Mouse (Mus musculus) ES-Bruce4 (cell line): ENCODE data around the gene Synrg. TPM values are rescaled to one million over a fixed set of nuclear protein-coding genes. Genes with fewer than 3 reads are reported as not detected.
A peak's percentile ranks its signal among the peaks of the same experiment; 100 is the strongest.

Experiments
- H3K27ac ChIP-seq: 2 replicates; pipeline ENCODE4 v1.5.1; 2012; ENCODE audit warnings: low read length, inconsistent platforms; ENCODE audit not compliant: insufficient read depth
- H3K27me3 ChIP-seq: 2 replicates; pipeline ENCODE4 v1.6.1; 2012; ENCODE audit warnings: mild to moderate bottlenecking, low read length, inconsistent platforms; ENCODE audit not compliant: control insufficient read depth, poor library complexity, insufficient read depth, severe bottlenecking
- H3K36me3 ChIP-seq: 2 replicates; pipeline ENCODE4 v1.6.1; 2012; ENCODE audit warnings: inconsistent platforms, mild to moderate bottlenecking, low read length, moderate library complexity; ENCODE audit not compliant: control insufficient read depth, poor library complexity, insufficient read depth, severe bottlenecking
- H3K4me1 ChIP-seq: one replicate; pipeline ENCODE4 v1.8.1; 2011; ENCODE audit warnings: low read length; ENCODE audit not compliant: control insufficient read depth, insufficient read depth
- H3K4me3 ChIP-seq: 2 replicates; pipeline ENCODE4 v1.5.1; 2011; ENCODE audit warnings: low read depth, mild to moderate bottlenecking, low read length
- H3K9ac ChIP-seq: 2 replicates; pipeline ENCODE4 v1.6.1; 2012; ENCODE audit warnings: low read depth, mild to moderate bottlenecking, inconsistent platforms; ENCODE audit not compliant: poor library complexity, severe bottlenecking
- H3K9me3 ChIP-seq: replicated peaks from 2 replicates; pipeline ENCODE4 v1.6.1; 2012; ENCODE audit warnings: mild to moderate bottlenecking, low read length, inconsistent platforms; ENCODE audit not compliant: control insufficient read depth, poor library complexity, insufficient read depth, severe bottlenecking
- CTCF ChIP-seq: IDR thresholded peaks from one replicate; pipeline ENCODE4 v1.8.1; 2011; ENCODE audit warnings: low read depth, low read length
- EP300 ChIP-seq: IDR thresholded peaks from 2 replicates; pipeline ENCODE4 v1.6.1; 2011; ENCODE audit warnings: low read depth, low read length; ENCODE audit not compliant: insufficient read depth
- POLR2A ChIP-seq: IDR thresholded peaks from one replicate; pipeline ENCODE4 v1.8.1; 2011; ENCODE audit warnings: low read length; ENCODE audit not compliant: insufficient read depth
- polyA plus RNA-seq: library from polyadenylated mRNA; stranded (reverse); fragments of >200 nt; gene quantifications from 2 replicates; pipeline ENCODE4 v1.2.4, GENCODE M21; 2011; ENCODE audit warnings: low read depth; ENCODE audit not compliant: missing spikeins, insufficient read depth, insufficient read length

Gene Synrg
- polyA plus RNA-seq, 1 experiment = 16.4 TPM

DNA sequence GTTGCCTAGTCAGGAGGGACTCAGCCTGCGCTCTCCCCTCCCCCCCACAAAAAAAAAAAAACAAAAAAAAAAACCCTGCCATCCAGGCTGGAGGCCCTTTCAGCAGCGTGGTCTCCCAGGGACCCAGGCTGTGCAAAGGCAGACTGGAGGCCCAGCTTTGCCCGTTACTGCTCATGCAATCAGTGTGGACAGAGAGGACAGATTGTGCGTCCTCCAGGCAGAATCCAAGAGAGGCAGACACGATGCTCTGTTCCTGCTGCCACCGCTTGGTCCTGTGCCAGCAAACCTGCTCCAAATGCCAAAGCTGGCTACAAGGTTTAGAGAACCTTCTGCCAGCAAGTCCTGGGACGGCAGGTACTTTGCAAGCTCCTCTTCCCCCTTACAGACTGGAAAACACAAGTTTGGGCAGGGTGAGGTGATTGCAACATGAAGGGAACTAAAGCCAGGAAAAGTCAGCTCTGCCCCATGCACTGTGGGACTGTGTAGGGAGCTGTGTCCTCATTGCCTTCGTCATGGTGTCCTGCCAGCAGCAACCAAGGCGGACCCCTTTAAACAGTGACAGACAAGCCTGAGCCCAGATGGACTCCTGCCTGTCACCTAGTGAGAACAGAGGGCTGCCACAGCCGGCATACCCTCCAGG lies 89.4 kb downstream of the Synrg start:
- no peaks in the 10 kb centered on the region for H3K9me3 ChIP-seq
- H3K36me3 ChIP-seq = no peaks in the 10 kb centered on the region
- TF ChIP-seq CTCF (no peak), POLR2A (no peak), EP300 (no peak)
- no peaks in the 10 kb centered on the region for H3K27me3 ChIP-seq
- no peak overlapping the region for H3K27ac ChIP-seq
- H3K9ac ChIP-seq = no peak overlapping the region
- H3K4me1 ChIP-seq = no peaks in the 10 kb centered on the region
- H3K4me3 ChIP-seq = no peak overlapping the region

DNA sequence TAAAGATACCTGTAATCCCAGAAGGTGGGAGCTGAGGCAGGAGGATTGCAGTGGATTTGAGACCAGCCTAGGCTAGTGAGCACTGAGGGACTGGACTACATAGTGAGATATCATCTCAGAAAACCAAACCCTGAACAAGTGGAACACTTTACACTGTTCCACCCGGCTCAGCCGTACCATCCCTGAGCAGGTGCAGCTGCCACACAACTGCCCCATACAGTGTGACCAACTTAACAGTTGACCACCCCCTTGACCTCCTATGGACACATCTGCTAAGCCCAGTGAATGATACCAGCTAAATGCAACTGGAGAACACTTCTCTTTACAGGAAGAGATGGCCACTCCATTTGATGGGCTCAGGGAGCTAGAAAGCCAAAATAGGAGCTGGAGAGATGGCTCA lies 93.2 kb downstream of the Synrg start:
- Histone ChIP-seq H3K4me3 (no peak overlapping the region), H3K27me3 (no peaks in the 10 kb centered on the region), H3K36me3 (no peaks in the 10 kb centered on the region), H3K9me3 (no peaks in the 10 kb centered on the region), H3K9ac (no peak overlapping the region), H3K27ac (no peak overlapping the region), H3K4me1 (no peaks in the 10 kb centered on the region)
- no peak for TF ChIP-seq POLR2A
- TF ChIP-seq EP300 = no peak
- no peak for TF ChIP-seq CTCF

DNA sequence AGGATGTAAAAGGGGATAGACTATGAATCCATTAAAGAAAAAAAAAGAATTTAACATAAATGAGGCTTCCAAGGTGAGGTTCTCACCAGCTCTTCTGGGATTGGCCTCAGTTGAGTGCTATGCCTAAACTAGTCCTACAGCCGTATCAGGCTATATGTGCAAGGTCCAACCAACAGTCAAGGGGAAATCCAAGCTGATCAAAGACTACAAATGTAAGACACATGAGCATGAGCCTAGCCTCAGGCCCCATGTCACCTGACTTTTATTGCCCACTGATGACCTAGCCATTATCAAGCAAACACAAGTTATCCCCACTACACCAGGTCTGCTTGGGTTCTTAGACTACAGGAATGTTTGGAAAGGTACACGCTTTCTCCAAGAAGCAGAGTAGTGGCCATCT lies 95.6 kb downstream of the Synrg start:
- Histone ChIP-seq H3K27me3 (no peaks in the 10 kb centered on the region), H3K4me1 (no peaks in the 10 kb centered on the region), H3K4me3 (no peak overlapping the region), H3K27ac (no peak overlapping the region), H3K9me3 (no peaks in the 10 kb centered on the region), H3K9ac (no peak overlapping the region), H3K36me3 (no peaks in the 10 kb centered on the region)
- TF ChIP-seq POLR2A (no peak), EP300 (no peak)

DNA sequence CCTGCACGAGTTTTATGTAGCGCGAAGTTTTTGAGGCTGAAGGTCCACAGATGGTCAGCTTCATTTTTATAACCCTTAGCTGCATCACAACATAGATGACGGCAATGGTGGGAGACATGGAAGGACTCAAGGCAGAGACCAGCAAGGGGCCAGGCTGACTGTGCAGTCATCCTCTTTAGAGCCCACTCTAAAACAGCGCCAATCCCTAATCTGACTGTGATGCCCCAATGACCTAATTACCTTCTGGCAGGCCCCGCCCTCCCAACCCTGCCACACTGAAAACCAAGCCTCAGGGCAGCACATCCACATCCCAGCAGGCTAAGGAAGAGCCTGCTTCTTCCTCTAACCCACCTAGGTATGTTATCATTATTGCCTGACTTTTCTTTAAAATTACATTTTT lies 96.4 kb downstream of the Synrg start:
- no peak for TF ChIP-seq POLR2A
- no peak for TF ChIP-seq CTCF
- TF ChIP-seq EP300 = no peak
- H3K9ac ChIP-seq = no peak overlapping the region

DNA sequence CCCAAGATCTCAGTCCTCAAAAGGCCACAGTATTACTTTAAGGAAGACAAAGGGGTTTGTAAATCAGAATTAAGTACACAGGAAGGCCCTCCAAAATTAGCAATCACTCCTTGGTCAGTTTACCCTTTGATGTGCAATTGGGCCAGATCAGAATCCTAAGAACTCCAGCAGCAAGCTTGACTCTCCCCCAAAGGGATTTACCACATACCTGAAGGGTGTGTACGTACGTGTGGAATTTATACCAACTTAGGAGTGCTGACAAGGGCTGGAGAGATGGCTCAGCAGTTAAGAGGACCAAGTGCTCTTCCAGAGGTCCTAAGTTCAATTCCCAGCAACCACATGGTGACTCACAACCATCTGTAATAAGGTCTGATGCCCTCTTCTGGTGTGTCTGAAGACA lies 97.7 kb downstream of the Synrg start:
- no peaks in the 10 kb centered on the region for H3K9me3 ChIP-seq
- no peaks in the 10 kb centered on the region for H3K36me3 ChIP-seq
- H3K9ac ChIP-seq = no peak overlapping the region
- no peak overlapping the region for H3K27ac ChIP-seq
- no peaks in the 10 kb centered on the region for H3K27me3 ChIP-seq
- H3K4me1 ChIP-seq = no peaks in the 10 kb centered on the region
- no peak overlapping the region for H3K4me3 ChIP-seq
- TF ChIP-seq POLR2A (no peak), EP300 (no peak), CTCF (no peak)

More for the DNA sequence above, 96.4 kb downstream of the Synrg start:
- H3K27ac ChIP-seq = no peak overlapping the region
- H3K9me3 ChIP-seq = no peaks in the 10 kb centered on the region
- no peak overlapping the region for H3K4me3 ChIP-seq
- no peaks in the 10 kb centered on the region for H3K4me1 ChIP-seq
- no peaks in the 10 kb centered on the region for H3K36me3 ChIP-seq
- no peaks in the 10 kb centered on the region for H3K27me3 ChIP-seq

DNA sequence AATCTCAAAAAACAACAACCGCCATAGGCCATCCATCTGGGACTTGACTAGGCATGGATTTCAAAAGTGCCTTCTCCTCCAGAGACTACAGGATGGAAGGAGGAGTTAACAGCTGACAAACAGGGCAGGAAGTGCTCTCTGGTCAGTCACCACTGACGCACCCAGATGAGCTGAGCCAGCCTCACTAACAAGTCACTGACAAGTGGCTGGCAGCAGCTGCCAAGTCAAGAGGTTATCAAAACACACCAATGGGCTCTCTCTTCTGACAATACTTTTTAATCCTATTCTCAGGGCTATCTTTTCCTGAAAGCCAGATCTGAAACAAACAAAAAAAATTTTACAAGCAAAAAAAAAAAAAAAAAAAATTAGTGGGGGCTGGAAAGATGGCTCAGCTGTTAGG lies 98.6 kb downstream of the Synrg start:
- TF ChIP-seq CTCF (no peak), POLR2A (no peak), EP300 (no peak)
- H3K9me3 ChIP-seq = no peaks in the 10 kb centered on the region
- no peaks in the 10 kb centered on the region for H3K36me3 ChIP-seq
- H3K27me3 ChIP-seq = peaks cover 2% of the 10 kb centered on the region; the same call in 1 of the 2 replicates
- H3K4me3 ChIP-seq = no peak overlapping the region
- no peak overlapping the region for H3K27ac ChIP-seq
- 0 out of 2 replicates have a peak overlapping the region, but pooled peaks have one; percentile 10 for H3K9ac ChIP-seq
- no peaks in the 10 kb centered on the region for H3K4me1 ChIP-seq
